Mouse (Mus musculus) midbrain, embryonic 14.5 days (tissue): ENCODE data around the gene Kng1. TPM values are rescaled to one million over a fixed set of nuclear protein-coding genes. Genes with fewer than 3 reads are reported as not detected.
"Not testable (repeated sequence)": the region's sequence is repeated elsewhere in the genome, so short reads cannot be mapped to it uniquely, and the experiment has no call there.

ENCODE experiments used
- ATAC-seq: fragments of 200-750 bp; cut with Nextera tagmentation; 2 replicates; pipeline ENCODE4 v1.8.0; 2017; ENCODE audit warnings: moderate number of reproducible peaks, moderate library complexity; ENCODE audit not compliant: low FRiP score, low TSS enrichment
- DNase-seq: peaks from one replicate; pipeline ENCODE4 v3.0.0-alpha.2; 2015
- H3K27ac ChIP-seq: fragments of 300-500 bp; sonication (generic); replicated peaks from 2 replicates; pipeline ENCODE4 v1.5.1; 2014; ENCODE audit warnings: mild to moderate bottlenecking, low read depth, low read length, moderate library complexity
- H3K27me3 ChIP-seq: fragments of 300-500 bp; sonication (generic); 2 replicates; pipeline ENCODE4 v1.6.1; 2014; ENCODE audit warnings: low read length, control low read depth, mixed read lengths; ENCODE audit not compliant: control insufficient read depth, insufficient read depth
- H3K36me3 ChIP-seq: fragments of 300-500 bp; sonication (generic); 2 replicates; pipeline ENCODE4 v1.6.1; 2014; ENCODE audit warnings: low read length, control low read depth; ENCODE audit not compliant: control insufficient read depth, insufficient read depth
- H3K4me1 ChIP-seq: fragments of 300-500 bp; sonication (generic); 2 replicates; pipeline ENCODE4 v1.6.1; 2014; ENCODE audit warnings: mild to moderate bottlenecking, antibody characterized with exemption, low read length, control low read depth; ENCODE audit not compliant: control insufficient read depth, insufficient read depth
- H3K4me2 ChIP-seq: fragments of 300-500 bp; sonication (generic); 2 replicates; pipeline ENCODE4 v1.6.1; 2014; ENCODE audit warnings: mild to moderate bottlenecking, low read length, moderate library complexity
- H3K4me3 ChIP-seq: fragments of 300-500 bp; sonication (generic); replicated peaks from 2 replicates; pipeline ENCODE4 v1.5.1; 2014; ENCODE audit warnings: low read depth, low read length
- H3K9ac ChIP-seq: fragments of 300-500 bp; sonication (generic); replicated peaks from 2 replicates; pipeline ENCODE4 v1.6.1; 2014; ENCODE audit warnings: mild to moderate bottlenecking, low read length, moderate library complexity
- H3K9me3 ChIP-seq: fragments of 300-500 bp; sonication (generic); 2 replicates; pipeline ENCODE4 v1.6.1; 2016; ENCODE audit warnings: low read length, control low read depth, mixed read lengths; ENCODE audit not compliant: control insufficient read depth
- WGBS: fragments of 180-500 bp; shearing (Covaris S2); extraction: QIAGEN DNeasy Blood & Tissue Kit; methylation state at CpG from one replicate; pipeline ENCODE4 v1.1.7; 2014; 5-methylcytosine and 5-hydroxymethylcytosine counted together
- polyA plus RNA-seq: library from polyadenylated mRNA; unstranded; fragments of >200 nt; fragmentation: Nextera tagmentation; extraction: Ambion mirVana; gene quantifications from 2 replicates; pipeline ENCODE4 v1.2.1, GENCODE M21; 2014

The Kng1 gene
- polyA plus RNA-seq, 1 experiment from 2014 or later: not detected

DNA sequence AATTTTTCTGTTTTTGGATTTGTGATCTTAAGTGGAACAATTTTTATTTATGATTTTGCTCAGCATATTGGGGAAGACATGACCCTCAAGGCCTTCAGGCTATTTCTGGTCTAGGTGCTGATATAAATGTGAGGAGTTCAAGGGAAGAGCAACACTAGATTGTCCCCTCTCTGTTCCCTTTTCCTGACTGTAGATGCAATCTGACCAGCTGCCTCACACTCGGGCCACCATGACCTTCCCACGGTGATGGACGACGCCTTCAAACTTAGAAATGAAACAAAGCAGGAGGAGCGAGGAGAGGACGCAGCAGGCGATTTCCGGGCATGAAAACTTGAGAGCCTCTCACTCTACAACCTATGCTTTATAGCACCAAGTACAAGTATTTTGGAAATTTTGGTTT is 29.5 kb downstream of the Kng1 start:
- not testable (repeated sequence) for DNase-seq, H3K9ac ChIP-seq, H3K4me3 ChIP-seq, H3K27me3 ChIP-seq, H3K36me3 ChIP-seq, H3K9me3 ChIP-seq, H3K4me1 ChIP-seq, H3K4me2 ChIP-seq, H3K27ac ChIP-seq, ATAC-seq
- WGBS: 80% methylated on average over 8 of the region's 8 CpGs

DNA sequence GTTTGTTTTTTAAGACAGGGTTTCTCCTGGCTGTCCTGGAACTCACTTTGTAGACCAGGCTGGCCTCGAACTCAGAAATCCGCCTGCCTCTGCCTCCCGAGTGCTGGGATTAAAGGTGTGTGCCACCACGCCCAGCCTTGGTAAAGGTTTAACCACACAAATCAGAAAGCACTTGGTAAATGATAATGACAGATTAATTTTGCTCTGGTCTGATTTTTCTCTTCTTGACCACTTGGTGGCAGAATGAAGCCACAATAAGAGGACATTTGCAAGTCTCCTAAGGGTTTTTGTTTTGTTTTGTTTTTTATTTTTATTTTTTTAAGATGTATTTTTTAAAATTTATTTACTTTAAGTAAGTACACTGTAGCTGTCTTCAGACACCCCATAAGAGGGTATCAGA is 30.0 kb downstream of the Kng1 start:
- not testable (repeated sequence) for ATAC-seq, H3K9ac ChIP-seq, H3K4me1 ChIP-seq, H3K27me3 ChIP-seq, H3K4me3 ChIP-seq, H3K27ac ChIP-seq, H3K36me3 ChIP-seq, H3K4me2 ChIP-seq, H3K9me3 ChIP-seq
- DNase-seq: peak; percentile 66
- WGBS: 55% methylated on average over 4 of the region's 4 CpGs

DNA sequence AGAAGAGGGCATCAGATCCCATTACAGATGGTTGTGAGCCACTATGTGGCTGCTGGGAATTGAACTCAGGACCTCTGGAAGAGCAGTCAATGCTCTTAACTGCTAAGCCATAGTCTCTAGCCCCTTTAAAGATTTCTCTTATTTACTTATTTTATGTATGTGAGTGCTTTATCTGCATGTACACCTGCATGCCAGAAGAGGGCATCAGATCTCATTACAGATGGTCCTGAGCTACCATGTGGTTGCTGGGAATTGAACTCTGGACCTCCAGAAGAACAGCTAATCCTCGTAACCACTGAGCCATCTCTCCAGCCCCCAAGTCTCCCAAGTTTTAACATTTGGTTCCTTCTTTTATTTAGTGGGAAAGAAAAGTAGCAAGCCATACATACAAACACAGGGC is 30.8 kb downstream of the Kng1 start:
- not testable (repeated sequence) for DNase-seq, H3K36me3 ChIP-seq, H3K9me3 ChIP-seq, ATAC-seq, H3K4me2 ChIP-seq, H3K9ac ChIP-seq, H3K27ac ChIP-seq, H3K4me1 ChIP-seq, H3K27me3 ChIP-seq, H3K4me3 ChIP-seq
- 85% methylated on average over 1 of the region's 1 CpGs for WGBS

DNA sequence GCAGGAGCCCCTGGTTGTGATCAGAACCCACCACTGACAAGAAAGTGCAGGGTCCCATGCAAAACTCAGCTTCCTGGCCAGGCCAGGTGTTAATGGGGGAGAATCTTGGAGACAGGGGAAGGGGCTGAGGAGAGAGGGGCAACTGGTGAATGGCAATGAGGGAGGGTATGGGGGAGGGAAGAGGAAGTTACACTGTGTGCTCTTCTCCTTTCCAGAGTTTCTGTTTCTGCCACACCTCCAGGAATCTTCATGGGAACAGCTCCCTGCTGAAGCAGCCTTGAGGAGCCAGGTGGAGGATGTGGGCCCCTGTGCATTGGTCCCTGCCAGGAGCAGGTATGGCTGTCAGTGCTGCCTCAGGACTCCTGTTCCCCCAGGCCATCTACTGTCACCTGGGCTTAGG is 33.7 kb downstream of the Kng1 start:
- not testable (repeated sequence) for DNase-seq, H3K27me3 ChIP-seq, H3K4me3 ChIP-seq, H3K4me2 ChIP-seq, H3K9ac ChIP-seq, H3K27ac ChIP-seq, ATAC-seq, H3K9me3 ChIP-seq, H3K4me1 ChIP-seq, H3K36me3 ChIP-seq

DNA sequence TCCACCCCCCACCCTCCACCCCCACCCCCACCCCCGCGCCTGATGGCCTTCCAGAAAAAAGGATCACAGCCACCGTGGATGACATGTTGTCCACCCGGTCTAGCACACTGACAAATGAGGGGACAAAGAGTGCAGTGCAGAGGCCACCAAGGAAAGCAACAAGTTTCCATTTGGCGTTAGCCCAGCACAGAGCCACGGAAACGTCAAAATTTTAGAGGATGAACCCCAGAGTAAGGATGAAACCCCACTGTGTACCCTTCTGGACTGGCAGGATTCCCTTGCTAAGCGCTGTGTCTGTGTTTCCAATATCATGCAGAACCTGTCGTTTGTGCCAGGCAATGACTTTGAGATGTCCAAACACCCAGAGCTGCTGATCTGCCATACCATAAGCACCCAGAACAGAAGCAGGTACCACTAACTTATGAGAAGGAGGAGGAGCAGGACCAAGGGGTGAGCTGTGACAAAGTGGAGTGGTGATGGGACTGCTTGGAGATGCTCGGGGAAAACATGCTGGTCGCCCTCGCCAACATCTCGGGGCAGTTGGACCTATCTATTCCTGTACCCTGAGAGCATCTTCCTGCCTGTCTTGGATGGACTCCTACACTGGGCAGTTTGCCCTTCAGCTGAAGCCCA is 35.8 kb downstream of the Kng1 start:
- ATAC-seq: no peak
- Histone ChIP-seq H3K27me3 (no peaks in the 10 kb centered on the region), H3K9me3 (no peaks in the 10 kb centered on the region), H3K4me1 (no peaks in the 10 kb centered on the region), H3K36me3 (no peaks in the 10 kb centered on the region), H3K9ac (no peak overlapping the region), H3K4me3 (no peak overlapping the region), H3K27ac (no peak overlapping the region), H3K4me2 (no peak overlapping the region)
- WGBS: 80% methylated on average over 13 of the region's 13 CpGs
- DNase-seq: no peak

DNA sequence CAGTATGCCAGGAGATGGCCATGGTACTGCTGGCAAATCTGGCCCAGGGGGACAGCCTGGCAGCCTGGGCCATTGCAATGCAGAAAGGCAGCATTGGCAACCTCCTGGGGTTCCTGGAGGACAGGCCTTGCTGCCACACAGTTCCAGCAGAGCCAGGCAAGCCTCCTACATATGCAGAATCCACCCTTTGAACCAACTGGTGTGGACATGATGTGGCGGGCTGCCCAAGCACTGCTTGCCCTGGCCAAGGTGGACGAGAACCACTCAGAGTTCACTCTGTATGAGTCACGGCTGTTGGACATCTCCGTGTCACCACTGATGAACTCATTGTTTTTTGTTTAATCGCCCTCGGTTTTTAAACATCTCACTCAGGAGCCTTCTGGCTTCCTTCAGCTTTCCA is 36.5 kb downstream of the Kng1 start:
- H3K4me2 ChIP-seq: no peak overlapping the region
- no peak for DNase-seq
- H3K4me3 ChIP-seq: no peak overlapping the region
- H3K27ac ChIP-seq: no peak overlapping the region
- H3K9ac ChIP-seq: no peak overlapping the region
- H3K9me3 ChIP-seq: no peaks in the 10 kb centered on the region
- ATAC-seq: no peak
- no peaks in the 10 kb centered on the region for H3K27me3 ChIP-seq
- H3K4me1 ChIP-seq: no peaks in the 10 kb centered on the region
- no peaks in the 10 kb centered on the region for H3K36me3 ChIP-seq
- WGBS: 86% methylated on average over 6 of the region's 6 CpGs

DNA sequence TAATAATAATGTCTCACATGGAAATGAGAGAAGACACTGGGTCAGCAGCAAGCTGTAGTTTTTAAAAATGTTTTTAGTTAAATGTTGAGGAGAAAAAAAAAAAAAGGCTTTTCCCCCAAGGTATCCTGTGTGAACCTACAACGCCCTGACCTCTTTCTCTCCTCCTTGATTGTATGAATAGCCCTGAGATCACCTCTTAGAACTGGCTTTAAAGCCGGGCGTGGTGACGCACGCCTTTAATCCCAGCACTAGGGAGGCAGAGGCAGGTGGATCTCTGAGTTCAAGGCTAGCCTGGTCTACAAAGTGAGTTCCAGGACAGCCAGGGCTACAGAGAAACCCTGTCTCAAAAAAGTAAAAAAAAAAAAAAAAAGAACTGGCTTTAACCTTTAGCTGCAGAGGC is 37.9 kb downstream of the Kng1 start:
- H3K4me3 ChIP-seq, H3K4me2 ChIP-seq, DNase-seq, H3K9ac ChIP-seq, H3K9me3 ChIP-seq, H3K4me1 ChIP-seq, ATAC-seq, H3K27me3 ChIP-seq, H3K27ac ChIP-seq, H3K36me3 ChIP-seq: not testable (repeated sequence)
- WGBS: 94% methylated on average over 5 of the region's 5 CpGs

DNA sequence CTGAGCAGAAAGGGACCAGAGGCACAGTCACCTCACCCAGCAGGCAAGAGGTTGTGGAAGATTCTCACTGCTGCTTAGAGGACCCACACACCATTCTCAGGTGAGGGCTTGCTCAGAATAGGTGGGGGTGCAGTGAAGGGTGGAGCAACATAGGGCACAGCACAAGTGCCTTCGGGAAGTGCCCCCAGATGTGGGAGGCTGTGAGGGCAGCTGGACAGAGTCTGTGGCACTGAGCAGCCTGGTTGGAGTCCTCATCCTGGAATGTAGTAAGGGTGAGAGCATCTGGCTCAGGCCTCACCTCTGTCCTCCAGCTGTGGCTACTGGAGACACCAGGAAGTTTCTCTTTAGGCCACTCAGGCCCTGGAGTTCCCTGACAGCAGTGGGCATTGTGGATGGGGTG is 39.2 kb downstream of the Kng1 start:
- H3K9ac ChIP-seq, H3K27ac ChIP-seq, H3K9me3 ChIP-seq, H3K4me2 ChIP-seq, H3K27me3 ChIP-seq, H3K36me3 ChIP-seq, ATAC-seq, H3K4me3 ChIP-seq, DNase-seq, H3K4me1 ChIP-seq: not testable (repeated sequence)
- 94% methylated on average over 1 of the region's 1 CpGs for WGBS

DNA sequence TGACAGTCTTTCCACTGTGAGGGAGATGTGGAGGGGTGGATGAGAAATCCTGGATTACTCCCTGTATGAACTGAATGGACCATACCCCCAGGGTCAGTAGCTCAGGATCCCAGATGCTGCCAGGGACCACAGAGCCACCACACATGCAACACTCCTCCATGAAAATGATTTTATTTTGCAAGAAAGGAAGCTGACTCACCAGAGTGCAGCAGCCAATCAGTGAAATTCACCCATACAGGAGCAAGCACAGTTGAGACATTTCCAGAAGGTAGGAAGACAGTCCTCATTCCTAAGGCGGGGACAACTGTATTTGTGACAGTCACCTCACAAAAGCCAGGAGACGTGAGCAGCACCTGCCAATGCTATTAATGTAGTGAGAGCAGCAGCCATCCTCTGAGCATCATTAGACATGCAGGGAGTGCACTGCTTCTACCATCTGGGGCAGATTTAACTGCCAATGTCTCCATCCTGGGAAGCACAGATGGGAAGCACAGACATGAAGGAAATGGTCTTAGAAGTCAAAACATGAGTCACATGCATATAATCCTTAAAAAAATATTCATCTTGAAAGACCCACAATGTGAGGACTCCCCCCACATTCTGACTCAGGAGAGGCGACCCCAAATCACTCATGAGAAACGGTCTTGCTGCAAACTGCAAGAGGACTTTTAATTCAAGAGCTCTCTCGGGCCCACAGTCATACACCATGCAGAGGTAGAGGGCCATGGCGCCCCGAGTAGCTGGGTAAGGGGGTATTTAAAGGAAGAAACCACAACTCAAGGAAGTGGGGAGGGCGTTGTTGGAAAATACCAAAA is 39.8 kb downstream of the Kng1 start:
- not testable (repeated sequence) for DNase-seq, H3K9me3 ChIP-seq, H3K4me3 ChIP-seq, H3K36me3 ChIP-seq, H3K4me2 ChIP-seq, H3K27me3 ChIP-seq, H3K27ac ChIP-seq, ATAC-seq, H3K9ac ChIP-seq, H3K4me1 ChIP-seq
- WGBS: 87% methylated on average over 8 of the region's 8 CpGs
